Mouse (Mus musculus): ENCODE data around the gene Nkx2-5.

Nkx2-5 gene

GRCm38 (mm10) chr17:26850358-26851135, 5.7 kb upstream of the Nkx2-5 start:
- no peak for DNase-seq (ENCODE audit: low spot score in 2 of 2)

GRCm38 (mm10) chr17:26849746-26850357, 5.0 kb upstream of the Nkx2-5 start:
- no peak for DNase-seq (ENCODE audit: low spot score in 2 of 2)

GRCm38 (mm10) chr17:26849106-26849745, 4.4 kb upstream of the Nkx2-5 start:
- no peak for DNase-seq (ENCODE audit: low spot score in 2 of 2)

DNA sequence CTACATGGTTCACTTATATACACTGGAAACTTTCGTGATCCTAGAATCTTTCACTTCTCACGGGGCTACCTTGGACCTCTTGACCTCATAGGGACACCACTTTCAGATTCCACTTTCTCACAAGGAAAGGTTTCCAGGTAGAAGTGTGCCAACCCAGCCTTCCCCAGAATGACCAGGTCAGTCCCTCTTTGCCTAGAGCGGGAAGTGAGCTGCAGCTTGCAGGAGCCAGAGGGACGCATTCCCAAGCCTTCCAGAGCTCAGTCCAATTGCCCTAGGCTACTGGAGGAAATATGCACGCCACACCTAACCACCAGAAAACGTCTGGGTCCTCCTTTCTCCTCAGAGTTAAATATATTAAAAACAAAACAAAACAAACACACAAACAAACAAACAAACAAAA, 3.4 kb upstream of the Nkx2-5 start:
- DNase-seq (ENCODE audit: low spot score in 2 of 2) = no peak

- DNase-seq (ENCODE audit: low spot score in 2 of 2) = no peak
Measured at GRCm38 (mm10) chr17:26847801-26848200, 3.0 kb upstream of the Nkx2-5 start.

DNA sequence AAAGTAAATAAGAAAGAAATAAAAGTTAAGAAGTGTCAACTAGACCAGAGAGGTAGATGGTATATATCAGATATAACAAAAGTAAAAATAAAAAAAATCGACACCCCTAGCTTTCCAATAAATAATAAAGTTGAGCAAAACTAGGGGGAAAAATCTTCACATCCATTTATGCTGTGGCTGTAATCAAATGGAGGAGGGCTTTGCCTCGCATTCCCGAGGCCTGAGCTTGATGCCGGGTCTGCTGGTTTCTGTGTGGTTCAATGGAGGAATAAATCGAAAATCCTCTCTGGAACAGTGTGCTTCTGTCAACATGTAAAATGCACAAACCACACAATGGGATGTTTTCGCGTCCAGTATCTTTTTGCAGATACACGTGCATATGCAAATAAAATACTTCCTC, 1.6 kb upstream of the Nkx2-5 start:
- no peak for DNase-seq (ENCODE audit: low spot score in 2 of 2)

GRCm38 (mm10) chr17:26845149-26846050, 591 bp upstream of the Nkx2-5 start:
- DNase-seq (ENCODE audit: low spot score in 2 of 2) = no peak

DNA sequence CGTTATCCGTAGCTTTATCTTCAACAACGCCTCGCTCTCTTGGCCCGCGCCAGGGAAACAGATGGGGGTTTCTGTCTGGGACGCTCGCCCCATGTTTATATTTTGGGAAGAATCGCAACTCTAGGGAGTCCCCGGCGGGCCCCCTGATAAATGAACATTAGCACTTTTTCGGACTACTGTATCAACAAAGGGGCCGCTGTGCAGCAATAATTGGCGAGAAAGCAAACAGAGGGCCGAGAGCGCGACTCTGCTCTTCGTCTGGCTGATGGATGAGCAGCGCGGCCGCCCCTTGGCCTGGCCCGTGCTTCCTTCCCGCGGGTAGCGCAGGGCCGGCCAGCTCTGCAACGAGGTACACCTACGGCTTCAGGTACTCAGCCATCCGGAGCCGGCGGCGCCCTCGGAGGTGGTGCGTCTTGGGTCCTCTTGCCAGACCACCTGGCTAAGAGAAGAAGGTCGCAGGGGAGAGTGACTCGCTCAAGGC, 398 bp downstream of the Nkx2-5 start:
- DNase-seq (ENCODE audit: low spot score in 2 of 2) = no peak

DNA sequence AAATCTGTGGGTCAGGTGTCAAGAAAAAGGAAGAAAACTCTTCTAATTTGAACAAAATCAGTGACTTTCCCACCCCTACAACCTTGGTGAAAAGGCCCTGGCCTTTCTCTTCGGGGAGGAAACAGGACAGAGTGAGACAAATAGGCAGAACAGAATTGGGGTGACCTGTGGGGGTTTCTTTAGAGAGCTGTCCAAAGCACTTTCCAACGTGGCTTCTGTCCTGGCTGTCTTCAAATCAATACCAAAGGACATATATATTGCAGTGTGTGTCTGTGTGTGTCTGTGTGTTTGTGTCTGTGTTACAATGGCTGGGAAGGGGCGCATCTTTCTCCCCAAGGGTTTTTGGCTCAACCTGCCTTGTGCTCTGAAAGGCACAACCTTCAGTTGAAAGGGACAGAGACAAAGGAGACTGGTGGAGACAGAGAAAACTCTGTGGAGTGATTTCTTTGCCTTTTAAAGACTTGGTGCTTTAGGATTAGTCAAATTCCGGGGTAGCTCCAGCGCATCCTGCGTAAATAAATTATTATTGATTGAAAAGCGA, 1.0 kb downstream of the Nkx2-5 start:
- no peak for DNase-seq (ENCODE audit: low spot score in 2 of 2)

DNA sequence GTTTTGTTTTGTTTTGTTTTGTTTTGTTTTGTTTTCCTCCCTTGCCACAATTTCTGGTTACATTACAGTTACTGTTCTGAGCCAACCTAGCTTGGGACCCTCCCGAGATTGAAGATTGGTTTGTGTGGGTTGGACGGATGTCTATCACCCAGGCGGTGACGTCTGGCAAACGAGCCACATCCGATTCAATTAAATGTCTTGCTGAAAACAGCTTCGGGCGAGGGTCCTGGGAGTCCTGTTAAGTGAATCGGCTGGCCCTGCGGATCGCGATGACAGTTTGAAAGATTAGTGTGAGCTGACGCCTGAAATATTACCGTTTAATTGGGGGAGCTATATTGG, 1.6 kb downstream of the Nkx2-5 start:
- DNase-seq (ENCODE audit: low spot score in 2 of 2) = no peak

- DNase-seq (ENCODE audit: low spot score in 2 of 2) = no peak
Measured at GRCm38 (mm10) chr17:26842431-26843228, 2.2 kb downstream of the Nkx2-5 start.

DNA sequence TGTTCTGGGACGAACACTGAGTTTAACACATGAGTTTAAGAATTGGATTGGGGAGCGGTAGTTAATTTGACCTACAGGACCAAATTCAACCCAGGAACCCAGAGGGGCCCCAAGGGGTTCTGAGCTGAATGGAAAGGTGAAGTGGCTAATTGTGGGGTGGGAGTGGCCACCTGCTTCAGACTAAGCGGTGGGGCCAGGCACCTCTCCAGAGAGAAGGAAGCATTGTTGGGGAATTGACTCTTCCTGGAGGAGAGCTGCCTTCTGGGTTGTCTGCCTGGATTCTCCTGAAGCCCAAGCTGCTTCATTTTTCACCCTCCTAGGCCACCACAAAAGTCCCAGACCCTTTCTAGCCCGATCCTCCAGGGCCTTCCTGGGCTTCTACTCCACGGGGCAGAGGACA, 2.8 kb downstream of the Nkx2-5 start:
- no peak for DNase-seq (ENCODE audit: low spot score in 2 of 2)

- no peak for DNase-seq (ENCODE audit: low spot score in 2 of 2)
Measured at GRCm38 (mm10) chr17:26840922-26841731, 3.7 kb downstream of the Nkx2-5 start.

GRCm38 (mm10) chr17:26840439-26840780, 4.4 kb downstream of the Nkx2-5 start:
- DNase-seq (ENCODE audit: low spot score in 2 of 2) = no peak

GRCm38 (mm10) chr17:26839718-26840438, 4.9 kb downstream of the Nkx2-5 start:
- no peak for DNase-seq (ENCODE audit: low spot score in 2 of 2)

DNA sequence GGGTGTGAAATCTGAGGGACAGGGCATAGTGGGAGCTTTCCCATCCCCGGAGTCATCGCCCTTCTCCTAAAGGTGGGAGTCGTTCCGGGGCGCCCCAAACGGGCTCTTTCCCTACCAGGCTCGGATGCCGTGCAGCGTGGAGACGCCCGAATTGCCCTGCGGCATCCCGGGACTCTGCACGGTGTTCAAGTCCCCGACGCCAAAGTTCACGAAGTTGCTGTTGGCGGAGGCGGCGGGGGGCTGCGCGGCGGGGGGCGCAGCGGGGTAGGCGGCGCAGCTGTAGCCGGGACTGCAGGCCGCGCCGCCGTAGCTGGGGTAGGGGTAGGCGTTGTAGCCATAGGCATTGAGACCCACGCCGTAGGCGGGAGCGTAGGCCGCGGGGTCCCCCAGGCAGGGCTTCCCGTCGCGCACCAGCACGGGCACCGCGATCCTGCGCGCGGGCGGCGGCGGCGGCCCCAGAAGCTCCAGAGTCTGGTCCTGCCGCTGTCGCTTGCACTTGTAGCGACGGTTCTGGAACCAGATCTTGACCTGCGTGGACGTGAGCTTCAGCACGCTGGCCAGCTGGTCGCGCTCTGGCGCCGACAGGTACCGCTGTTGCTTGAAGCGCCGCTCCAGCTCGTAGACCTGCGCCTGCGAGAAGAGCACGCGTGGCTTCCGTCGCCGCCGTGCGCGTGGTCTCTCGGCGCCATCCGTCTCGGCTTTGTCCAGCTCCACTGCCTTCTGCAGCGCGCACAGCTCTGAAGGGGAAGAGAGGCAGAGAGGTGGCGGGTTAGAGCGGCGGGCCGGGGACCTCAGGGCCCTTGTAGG, 5.7 kb downstream of the Nkx2-5 start:
- no peak for DNase-seq (ENCODE audit: low spot score in 2 of 2)

DNA sequence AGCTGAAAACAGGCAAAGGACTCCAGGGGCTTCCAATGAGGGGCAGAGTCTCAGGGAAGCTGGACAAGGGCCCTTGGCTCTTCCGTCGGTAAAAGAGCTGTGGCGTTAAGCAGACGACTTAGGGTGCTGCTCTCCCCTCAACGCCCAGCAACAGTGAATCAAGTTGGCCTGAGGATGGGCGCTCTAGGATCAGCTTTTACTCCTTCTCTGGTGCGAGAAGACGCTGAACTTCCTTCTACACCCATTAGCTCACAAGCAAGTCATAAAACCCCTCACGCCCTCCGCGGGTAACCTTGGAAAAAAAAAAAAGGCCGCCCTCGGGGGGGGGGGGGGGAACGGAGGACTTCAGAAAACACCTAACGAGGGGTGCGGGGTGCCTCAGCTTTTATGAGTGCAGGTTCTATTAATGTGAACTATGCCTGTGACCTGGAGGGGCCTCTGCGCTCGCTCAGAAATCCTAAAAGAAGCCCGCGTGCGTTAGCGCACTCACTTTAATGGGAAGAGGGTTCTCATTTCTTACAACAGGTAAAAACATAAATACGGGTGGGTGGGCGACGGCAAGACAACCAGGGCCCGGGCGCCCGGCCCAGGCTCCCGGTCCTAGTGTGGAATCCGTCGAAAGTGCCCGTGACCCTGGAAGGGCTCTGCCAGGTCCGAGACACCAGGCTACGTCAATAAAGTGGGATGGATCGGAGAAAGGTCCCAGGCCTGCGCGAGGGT, 6.5 kb downstream of the Nkx2-5 start:
- DNase-seq (ENCODE audit: low spot score in 2 of 2) = no peak

DNA sequence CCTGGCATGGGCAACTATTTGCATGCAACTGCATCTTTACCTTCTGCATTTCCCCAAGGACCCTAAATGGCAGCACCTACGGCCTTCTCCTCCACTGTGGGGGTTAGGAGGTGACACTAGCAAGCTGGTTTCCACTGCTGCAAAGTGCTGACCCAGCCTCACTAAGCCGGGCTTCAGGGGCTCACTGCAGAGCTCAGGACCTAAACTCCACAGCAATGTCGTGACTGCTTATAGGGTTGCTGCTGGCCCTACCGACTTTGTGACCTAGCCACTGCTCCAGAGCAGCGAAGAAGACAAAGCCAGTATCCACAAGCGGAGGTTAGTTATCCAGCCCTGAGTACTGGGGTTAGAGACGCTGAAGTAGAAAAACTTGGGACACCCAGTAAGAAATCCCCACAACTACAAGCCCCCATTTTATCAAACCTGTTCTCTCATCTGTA, 7.2 kb downstream of the Nkx2-5 start:
- no peak for DNase-seq (ENCODE audit: low spot score in 2 of 2)

Data from frontal cortex, postnatal 25 days (tissue).